ENCODE assay signal across 9 mouse cellular contexts in the genomic region with DNA sequence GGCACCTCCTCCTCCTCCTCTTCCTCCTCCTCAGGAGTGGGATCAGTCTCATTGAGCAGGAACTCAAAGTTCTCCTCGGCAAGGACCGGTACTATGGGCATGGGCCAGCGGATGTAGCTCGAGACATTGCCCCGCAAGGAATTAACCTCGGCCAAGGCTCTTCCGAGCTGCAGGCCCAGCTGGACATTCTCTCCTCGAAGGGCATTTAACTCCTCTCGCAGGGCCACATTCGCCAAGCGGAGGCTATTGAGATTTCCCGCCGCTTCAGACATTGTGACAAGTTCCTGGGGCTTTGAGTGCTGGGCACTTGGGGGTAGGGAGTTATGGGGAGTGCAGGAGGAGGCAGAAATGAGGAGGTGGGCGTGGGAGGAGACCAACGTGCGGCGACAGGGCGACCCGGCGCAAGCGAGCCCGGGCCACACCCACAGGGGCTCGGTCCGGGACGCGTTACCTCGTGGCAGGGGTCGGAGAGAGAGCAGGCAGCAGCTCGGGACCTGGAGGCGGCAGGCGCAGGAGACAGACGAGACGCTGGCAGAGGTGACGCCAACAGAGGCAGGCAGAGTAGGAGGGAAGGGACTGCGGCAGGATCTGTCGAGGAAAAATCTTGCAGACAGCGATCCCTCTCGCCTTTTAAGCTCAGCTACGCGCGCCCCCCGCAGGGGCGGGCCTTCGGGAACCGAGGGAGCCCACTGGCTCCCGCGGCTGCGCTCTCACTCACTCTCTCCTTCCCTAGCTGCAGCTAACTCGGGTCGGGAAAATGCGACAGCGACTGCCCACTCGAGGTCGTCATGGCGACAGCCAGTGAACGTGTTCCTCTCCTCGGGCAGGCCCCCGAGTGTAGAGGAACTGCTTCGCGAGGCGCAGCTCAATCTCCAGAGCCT. TPM values are rescaled to one million over a fixed set of nuclear protein-coding genes. Genes with fewer than 3 reads are reported as not detected.
DNase-seq lines count a peak whose midpoint lies in the region; ATAC-seq and TF ChIP-seq lines count a peak whose summit lies in the region.
"Had no signal": no experiment of that assay in that cellular context is flagged by ENCODE, and none has a peak within 500 bp of the region (broad histone marks: within the 10 kb centered on the region; RNA-seq: fewer than 3 reads in every experiment).

A gene (minus strand): TSS at position 714 of the 881 bp plus-strand sequence.

- peak within 1 kb of the TSS; percentile 72 for H3K4me2 ChIP-seq in embryonic facial prominence, embryonic 15.5 days (replicated peaks)
- H3K4me2 ChIP-seq in heart, embryonic 12.5 days = peak within 1 kb of the TSS; percentile 81
- H3K4me2 ChIP-seq in kidney, embryonic 16.5 days (replicated peaks; ENCODE audit: low read depth, low read length) = peak within 1 kb of the TSS; percentile 66
- peak within 1 kb of the TSS; percentile 71 for H3K4me2 ChIP-seq in liver, embryonic 11.5 days
- H3K4me2 ChIP-seq in myocyte (ENCODE audit: low read depth) = peak within 1 kb of the TSS; percentile 49
- peak within 1 kb of the TSS; percentile 69 for H3K4me2 ChIP-seq in stomach, postnatal 0 days (replicated peaks; ENCODE audit: low read depth)

- TF ChIP-seq POLR2A in myocyte (IDR thresholded peaks at IDR 0.05; ENCODE audit: insufficient read length, low read depth) = no peak

- no peaks in the 10 kb centered on the region for H3K79me3 ChIP-seq in C2C12 (ENCODE audit: low read depth)

- H3K4me3 ChIP-seq in C2C12 (ENCODE audit: insufficient read depth, poor library complexity, severe bottlenecking) (no peak within 1 kb of the TSS), myocyte (no peak within 1 kb of the TSS)
- peak within 1 kb of the TSS; percentile 51 for H3K4me3 ChIP-seq in embryonic facial prominence, embryonic 15.5 days (replicated peaks)
- peak within 1 kb of the TSS; percentile 58 for H3K4me3 ChIP-seq in heart, embryonic 12.5 days
- H3K4me3 ChIP-seq in kidney, embryonic 16.5 days (ENCODE audit: low read length) = peak within 1 kb of the TSS; percentile 55
- H3K4me3 ChIP-seq in liver, embryonic 11.5 days (ENCODE audit: low read depth, low read length) = peak within 1 kb of the TSS; percentile 49
- peak within 1 kb of the TSS; percentile 41 for H3K4me3 ChIP-seq in stomach, postnatal 0 days (ENCODE audit: low read depth, low read length)

- peak within 1 kb of the TSS; percentile 66 for H3K27ac ChIP-seq in embryonic facial prominence, embryonic 15.5 days (replicated peaks)
- peak within 1 kb of the TSS; percentile 88 for H3K27ac ChIP-seq in heart, embryonic 12.5 days (ENCODE audit: poor library complexity, severe bottlenecking)
- H3K27ac ChIP-seq in kidney, embryonic 16.5 days (ENCODE audit: low read length) = peak within 1 kb of the TSS; percentile 81
- no peak within 1 kb of the TSS for H3K27ac ChIP-seq in liver, embryonic 11.5 days (ENCODE audit: low read depth, low read length)
- H3K27ac ChIP-seq in stomach, postnatal 0 days (replicated peaks) = peak within 1 kb of the TSS; percentile 45; the same call in 1 of the 2 replicates

- peak; percentile 85 for ATAC-seq in embryonic facial prominence, embryonic 15.5 days (ENCODE audit: insufficient number of reproducible peaks, low FRiP score, low TSS enrichment, low read depth)
- peak; percentile 83 for ATAC-seq in heart, embryonic 12.5 days (ENCODE audit: insufficient number of reproducible peaks, low FRiP score)
- ATAC-seq in kidney, embryonic 16.5 days (ENCODE audit: low FRiP score, low TSS enrichment) = peak; percentile 90
- peak; percentile 68 for ATAC-seq in liver, embryonic 11.5 days (replicated peaks; ENCODE audit: low FRiP score)
- ATAC-seq in stomach, postnatal 0 days (ENCODE audit: low FRiP score, low TSS enrichment) = peak; percentile 81

- no peaks in the 10 kb centered on the region for H3K79me2 ChIP-seq in C2C12 (ENCODE audit: control insufficient read depth, insufficient read depth)
- no peaks in the 10 kb centered on the region for H3K79me2 ChIP-seq in myocyte (ENCODE audit: control insufficient read depth, insufficient read depth)

- TF ChIP-seq EP300 in stomach, postnatal 0 days (optimal IDR thresholded peaks at IDR 0.05) = no peak

- peaks cover 9% of the 10 kb centered on the region; the same call in 1 of the 2 replicates for H3K4me1 ChIP-seq in embryonic facial prominence, embryonic 15.5 days
- peaks cover 22% of the 10 kb centered on the region for H3K4me1 ChIP-seq in heart, embryonic 12.5 days (replicated peaks)
- peaks cover 14% of the 10 kb centered on the region for H3K4me1 ChIP-seq in kidney, embryonic 16.5 days (ENCODE audit: insufficient read depth, low read length)
- no peaks in the 10 kb centered on the region for H3K4me1 ChIP-seq in liver, embryonic 11.5 days (replicated peaks; ENCODE audit: control insufficient read depth, insufficient read depth, low read length)
- no peaks in the 10 kb centered on the region for H3K4me1 ChIP-seq in stomach, postnatal 0 days (replicated peaks; ENCODE audit: control insufficient read depth, insufficient read depth)

- TF ChIP-seq CTCF in C2C12 (IDR thresholded peaks at IDR 0.05; ENCODE audit: control insufficient read depth, insufficient read depth, insufficient read length) = no peak
- no peak for TF ChIP-seq CTCF in stomach, postnatal 0 days (IDR thresholded peaks at IDR 0.05; ENCODE audit: low read depth)

- no peaks in the 10 kb centered on the region for H3K9me3 ChIP-seq in embryonic facial prominence, embryonic 15.5 days (replicated peaks)
- H3K9me3 ChIP-seq in heart, embryonic 12.5 days (replicated peaks) = no peaks in the 10 kb centered on the region
- no peaks in the 10 kb centered on the region for H3K9me3 ChIP-seq in kidney, embryonic 16.5 days (ENCODE audit: low read length)
- no peaks in the 10 kb centered on the region for H3K9me3 ChIP-seq in liver, embryonic 11.5 days (ENCODE audit: control insufficient read depth, low read length)
- H3K9me3 ChIP-seq in stomach, postnatal 0 days (ENCODE audit: control insufficient read depth, low read length) = no peaks in the 10 kb centered on the region
- H3K9me3 ChIP-seq: G1E had no signal

- WGBS in embryonic facial prominence, embryonic 15.5 days = 21% methylated on average over 55 of the region's 61 CpGs
- WGBS in heart, embryonic 12.5 days = 18% methylated on average over 55 of the region's 61 CpGs
- 23% methylated on average over 53 of the region's 61 CpGs for WGBS in kidney, embryonic 16.5 days
- WGBS in liver, embryonic 11.5 days = 11% methylated on average over 61 of the region's 61 CpGs
- 14% methylated on average over 52 of the region's 61 CpGs for WGBS in stomach, postnatal 0 days

- H3ac ChIP-seq in C2C12 (ENCODE audit: control insufficient read depth, insufficient read length, low read depth) (peak within 1 kb of the TSS; percentile 74), myocyte (ENCODE audit: control insufficient read depth, insufficient read length) (peak within 1 kb of the TSS; percentile 24)

- DNase-seq in adrenal gland, postnatal 4 days (ENCODE audit: low spot score in 2 of 2) = peak; percentile 24 to 40
- DNase-seq in liver, embryonic 11.5 days (ENCODE audit: low spot score) = peak; percentile 55
- peak; percentile 66 for DNase-seq in stomach, postnatal 0 days (ENCODE audit: low spot score)

- 0 out of 2 replicates have a peak within 1 kb of the TSS, but pooled peaks have one; percentile 26 for H3K9ac ChIP-seq in embryonic facial prominence, embryonic 15.5 days
- peak within 1 kb of the TSS; percentile 85 for H3K9ac ChIP-seq in heart, embryonic 12.5 days
- peak within 1 kb of the TSS; percentile 63 for H3K9ac ChIP-seq in kidney, embryonic 16.5 days (replicated peaks; ENCODE audit: low read length)
- H3K9ac ChIP-seq in liver, embryonic 11.5 days (ENCODE audit: low read depth, low read length) = peak within 1 kb of the TSS; percentile 43; the same call in 1 of the 2 replicates
- H3K9ac ChIP-seq in stomach, postnatal 0 days (ENCODE audit: low read length) = peak within 1 kb of the TSS; percentile 55

- H3K27me3 ChIP-seq in C2C12 (ENCODE audit: control insufficient read depth, insufficient read depth, insufficient read length) (no peaks in the 10 kb centered on the region), myocyte (ENCODE audit: control insufficient read depth, insufficient read depth, insufficient read length) (peaks cover 9% of the 10 kb centered on the region)
- H3K27me3 ChIP-seq in embryonic facial prominence, embryonic 15.5 days = peaks cover 6% of the 10 kb centered on the region; the same call in 1 of the 2 replicates
- H3K27me3 ChIP-seq in heart, embryonic 12.5 days (replicated peaks) = peaks cover 11% of the 10 kb centered on the region
- peaks cover 7% of the 10 kb centered on the region; the same call in 1 of the 2 replicates for H3K27me3 ChIP-seq in kidney, embryonic 16.5 days (ENCODE audit: insufficient read depth, low read length)
- H3K27me3 ChIP-seq in liver, embryonic 11.5 days (replicated peaks; ENCODE audit: control insufficient read depth, insufficient read depth, low read length) = peaks cover 38% of the 10 kb centered on the region
- H3K27me3 ChIP-seq in stomach, postnatal 0 days (ENCODE audit: control insufficient read depth, insufficient read depth, low read length) = no peaks in the 10 kb centered on the region

- H3K36me3 ChIP-seq in C2C12 (ENCODE audit: control insufficient read depth, insufficient read depth) = no peaks in the 10 kb centered on the region
- H3K36me3 ChIP-seq in embryonic facial prominence, embryonic 15.5 days = no peaks in the 10 kb centered on the region
- H3K36me3 ChIP-seq in heart, embryonic 12.5 days = 0 out of 2 replicates have a peak, but pooled peaks cover 8% of the 10 kb centered on the region
- H3K36me3 ChIP-seq in kidney, embryonic 16.5 days (ENCODE audit: insufficient read depth, low read length) = no peaks in the 10 kb centered on the region
- no peaks in the 10 kb centered on the region for H3K36me3 ChIP-seq in liver, embryonic 11.5 days (ENCODE audit: control insufficient read depth, insufficient read depth, low read length)
- no peaks in the 10 kb centered on the region for H3K36me3 ChIP-seq in myocyte (ENCODE audit: control insufficient read depth, insufficient read depth)
- no peaks in the 10 kb centered on the region for H3K36me3 ChIP-seq in stomach, postnatal 0 days (ENCODE audit: control insufficient read depth, insufficient read depth, low read length)
- H3K36me3 ChIP-seq: G1E had no signal

TF ChIP-seq in C2C12, 6 proteins besides CTCF, POLR2A, EP300 and RAD21 (continues in another document):
- TF ChIP-seq FOSL1 (IDR thresholded peaks at IDR 0.05; ENCODE audit: insufficient read depth, low read length, poor library complexity, severe bottlenecking) = no peak

TF ChIP-seq in myocyte, 11 proteins besides CTCF, POLR2A, EP300 and RAD21 (continues in another document):
- no peak for TF ChIP-seq POLR2AphosphoS2 (IDR thresholded peaks at IDR 0.05; ENCODE audit: insufficient read length, low read depth)

RNA-seq across cellular contexts. Expression of the gene that starts here (rescaled TPM):
- polyA plus RNA-seq in C2C12 (2012; fragmentation: generic; extraction: Trizol) (0.15 TPM), myocyte (2012; fragmentation: generic; extraction: Trizol) (0.16 TPM)
- 10 to 100 TPM; 14.7 to 16.1 TPM for total RNA-seq in adrenal gland, postnatal 4 days (2021)
- polyA plus RNA-seq in embryonic facial prominence, embryonic 15.5 days (2015; fragmentation: Nextera tagmentation; extraction: Ambion mirVana) = 1.1 and 2.2 TPM in 2 replicates
- polyA plus RNA-seq in heart, embryonic 12.5 days (2016; fragmentation: Nextera tagmentation; extraction: Ambion mirVana) = 1.1 and 1.4 TPM in 2 replicates
- polyA plus RNA-seq in kidney, embryonic 16.5 days (2015; fragmentation: Nextera tagmentation; extraction: Ambion mirVana) = 3.4 and 3.9 TPM in 2 replicates
- 0.34 and 0.47 TPM in 2 replicates for polyA plus RNA-seq in liver, embryonic 11.5 days (2014; fragmentation: Nextera tagmentation; extraction: Ambion mirVana)
- polyA plus RNA-seq in stomach, postnatal 0 days (2015; fragmentation: Nextera tagmentation; extraction: Ambion mirVana) = 0.56 and 0.64 TPM in 2 replicates
- polyA plus RNA-seq: G1E had no signal

Comparison
In these comparisons a context has a peak if more than half of its experiments do, and no peak if none do; other contexts are left out.
1. Peak in DNase-seq, ATAC-seq, H3K4me3 ChIP-seq, H3K9ac ChIP-seq and H3K4me2 ChIP-seq in liver, embryonic 11.5 days; RNA of the gene not detected or under 1 TPM.
2. Peak in DNase-seq, ATAC-seq, H3K4me3 ChIP-seq, H3K27ac ChIP-seq, H3K9ac ChIP-seq and H3K4me2 ChIP-seq in stomach, postnatal 0 days; RNA of the gene not detected or under 1 TPM.
3. H3K4me3 ChIP-seq: peak in embryonic facial prominence, embryonic 15.5 days (single experiment), heart, embryonic 12.5 days (single experiment) and kidney, embryonic 16.5 days (single experiment); none in C2C12 (single experiment) and myocyte (single experiment).
4. H3K9ac ChIP-seq: peak in every context shown above with its lines; median percentile 85 in heart, embryonic 12.5 days; 63 in kidney, embryonic 16.5 days; 55 in stomach, postnatal 0 days; 43 in liver, embryonic 11.5 days; 26 in embryonic facial prominence, embryonic 15.5 days.
5. Peak in every context shown above with its lines, with median percentiles within 50 percentile points of each other: DNase-seq, ATAC-seq and H3K4me2 ChIP-seq.